Mouse (Mus musculus) mature B cell (primary cell): Measurements from ENCODE around the gene Pelp1.

Experiments
- in situ Hi-C: fragments of 300-500 bp; cut with MboI; formaldehyde crosslinking; loops from 2 replicates; pipeline ENCODE4 v1.14.3; 2019

Pelp1 gene

DNA sequence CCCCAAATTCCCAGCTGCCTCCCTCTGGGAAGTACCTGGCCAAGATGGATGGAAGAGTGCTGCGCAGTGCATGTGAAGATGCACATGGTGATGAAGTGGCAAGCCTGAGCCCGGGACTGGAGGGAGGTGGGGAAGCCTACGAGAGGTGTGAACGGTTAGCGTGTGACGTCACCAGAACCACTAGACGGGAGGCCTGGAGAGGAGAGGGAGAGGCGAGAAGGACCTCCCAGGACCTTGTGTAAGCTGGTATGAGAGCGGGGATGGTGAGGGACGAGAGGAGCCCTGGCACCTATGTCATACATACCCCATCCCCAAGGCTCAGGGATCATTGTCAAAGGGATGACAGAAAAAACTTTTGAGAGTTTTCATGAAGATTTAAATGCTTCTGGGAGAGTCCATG lies 64.8 kb downstream of the Pelp1 start:
- in situ Hi-C loops, result no loop called here
